Mouse (Mus musculus): ENCODE measurements around the gene Ipo8. TPM values are rescaled to one million over a fixed set of nuclear protein-coding genes. Genes with fewer than 3 reads are reported as not detected.

Ipo8 gene
- polyA plus RNA-seq, 1 experiment from 2014 or later, result 15.6 TPM

GRCm38 (mm10) chr6:148751400-148751799 lies 79.9 kb downstream of the Ipo8 start:
- Histone ChIP-seq H3K4me1 (no peaks in the 10 kb centered on the region), H3K36me3 (no peaks in the 10 kb centered on the region), H3K4me2 (no peak overlapping the region), H3K9ac (replicated peaks) (no peak overlapping the region), H3K4me3 (replicated peaks) (no peak overlapping the region), H3K9me3 (replicated peaks) (no peaks in the 10 kb centered on the region), H3K27ac (replicated peaks) (no peak overlapping the region), H3K27me3 (replicated peaks) (no peaks in the 10 kb centered on the region)
- WGBS, result 89% methylated on average over 2 of the region's 2 CpGs
- ATAC-seq (ENCODE audit: low FRiP score), result no peak

GRCm38 (mm10) chr6:148750183-148750582 lies 81.1 kb downstream of the Ipo8 start:
- Histone ChIP-seq H3K36me3 (no peaks in the 10 kb centered on the region), H3K9me3 (replicated peaks) (no peaks in the 10 kb centered on the region), H3K9ac (replicated peaks) (no peak overlapping the region), H3K4me3 (replicated peaks) (no peak overlapping the region), H3K4me2 (no peak overlapping the region), H3K27ac (replicated peaks) (no peak overlapping the region), H3K27me3 (replicated peaks) (no peaks in the 10 kb centered on the region), H3K4me1 (no peaks in the 10 kb centered on the region)
- ATAC-seq (ENCODE audit: low FRiP score), result no peak
- WGBS, result 83% methylated on average over 3 of the region's 3 CpGs

GRCm38 (mm10) chr6:148740521-148741226 lies 90.6 kb downstream of the Ipo8 start:
- Histone ChIP-seq H3K9ac (replicated peaks) (no peak overlapping the region), H3K9me3 (replicated peaks) (no peaks in the 10 kb centered on the region), H3K4me2 (no peak overlapping the region), H3K27me3 (replicated peaks) (no peaks in the 10 kb centered on the region), H3K27ac (replicated peaks) (no peak overlapping the region), H3K4me3 (replicated peaks) (no peak overlapping the region), H3K36me3 (no peaks in the 10 kb centered on the region), H3K4me1 (peaks cover 6% of the 10 kb centered on the region; the same call in 1 of the 2 replicates)
- 75% methylated on average over 8 of the region's 8 CpGs for WGBS
- no peak for ATAC-seq (ENCODE audit: low FRiP score)

GRCm38 (mm10) chr6:148736390-148736789 lies 94.9 kb downstream of the Ipo8 start:
- 93% methylated on average over 1 of the region's 1 CpGs for WGBS

GRCm38 (mm10) chr6:148734012-148734411 lies 97.3 kb downstream of the Ipo8 start:
- Histone ChIP-seq H3K9me3 (replicated peaks) (no peaks in the 10 kb centered on the region), H3K4me1 (no peaks in the 10 kb centered on the region), H3K27ac (replicated peaks) (no peak overlapping the region), H3K4me3 (replicated peaks) (no peak overlapping the region), H3K4me2 (no peak overlapping the region), H3K27me3 (replicated peaks) (no peaks in the 10 kb centered on the region), H3K36me3 (no peaks in the 10 kb centered on the region), H3K9ac (replicated peaks) (no peak overlapping the region)
- WGBS, result 95% methylated on average over 20 of the region's 20 CpGs
- no peak for ATAC-seq (ENCODE audit: low FRiP score)

More at GRCm38 (mm10) chr6:148736390-148736789, 94.9 kb downstream of the Ipo8 start:
- H3K27me3 ChIP-seq (replicated peaks), result no peaks in the 10 kb centered on the region
- ATAC-seq (ENCODE audit: low FRiP score), result no peak
- H3K4me2 ChIP-seq, result no peak overlapping the region
- H3K36me3 ChIP-seq, result no peaks in the 10 kb centered on the region
- H3K4me1 ChIP-seq, result peaks cover 6% of the 10 kb centered on the region; the same call in 1 of the 2 replicates
- H3K4me3 ChIP-seq (replicated peaks), result no peak overlapping the region
- H3K27ac ChIP-seq (replicated peaks), result no peak overlapping the region
- no peaks in the 10 kb centered on the region for H3K9me3 ChIP-seq (replicated peaks)
- H3K9ac ChIP-seq (replicated peaks), result no peak overlapping the region

GRCm38 (mm10) chr6:148732920-148733319 lies 98.3 kb downstream of the Ipo8 start:
- ATAC-seq (ENCODE audit: low FRiP score), result no peak
- H3K27me3 ChIP-seq (replicated peaks), result no peaks in the 10 kb centered on the region
- no peak overlapping the region for H3K27ac ChIP-seq (replicated peaks)
- H3K4me2 ChIP-seq, result no peak overlapping the region
- H3K9me3 ChIP-seq (replicated peaks), result no peaks in the 10 kb centered on the region
- WGBS, result 79% methylated on average over 1 of the region's 1 CpGs
- no peak overlapping the region for H3K4me3 ChIP-seq (replicated peaks)
- no peak overlapping the region for H3K9ac ChIP-seq (replicated peaks)
- peaks cover 6% of the 10 kb centered on the region for H3K4me1 ChIP-seq
- H3K36me3 ChIP-seq, result no peaks in the 10 kb centered on the region

- no peaks in the 10 kb centered on the region for H3K36me3 ChIP-seq
- H3K27ac ChIP-seq (replicated peaks), result peak overlapping the region; percentile 45; the same call in 1 of the 2 replicates
- H3K9ac ChIP-seq (replicated peaks), result no peak overlapping the region
- 58% methylated on average over 3 of the region's 3 CpGs for WGBS
- H3K4me2 ChIP-seq, result no peak overlapping the region
- ATAC-seq (ENCODE audit: low FRiP score), result no peak
- H3K4me1 ChIP-seq, result peaks cover 17% of the 10 kb centered on the region
- no peaks in the 10 kb centered on the region for H3K9me3 ChIP-seq (replicated peaks)
- H3K27me3 ChIP-seq (replicated peaks), result no peaks in the 10 kb centered on the region
- no peak overlapping the region for H3K4me3 ChIP-seq (replicated peaks)
Observed at GRCm38 (mm10) chr6:148728571-148728970, 102.7 kb downstream of the Ipo8 start.

- Histone ChIP-seq H3K9ac (replicated peaks) (no peak overlapping the region), H3K4me3 (replicated peaks) (no peak overlapping the region), H3K36me3 (no peaks in the 10 kb centered on the region), H3K9me3 (replicated peaks) (no peaks in the 10 kb centered on the region), H3K4me2 (no peak overlapping the region), H3K27ac (replicated peaks) (peak overlapping the region; percentile 45; the same call in 1 of the 2 replicates), H3K4me1 (peaks cover 17% of the 10 kb centered on the region), H3K27me3 (replicated peaks) (no peaks in the 10 kb centered on the region)
- 37% methylated on average over 6 of the region's 6 CpGs for WGBS
- ATAC-seq (ENCODE audit: low FRiP score), result peak; percentile 84
Observed at GRCm38 (mm10) chr6:148727871-148728524, 103.3 kb downstream of the Ipo8 start.

- 6% methylated on average over 3 of the region's 3 CpGs for WGBS
- ATAC-seq (ENCODE audit: low FRiP score), result peak; percentile 46; the same call in 1 of the 2 replicates
Observed at GRCm38 (mm10) chr6:148724453-148724852, 106.8 kb downstream of the Ipo8 start.

More at GRCm38 (mm10) chr6:148724453-148724852, 106.8 kb downstream of the Ipo8 start:
- Histone ChIP-seq H3K27me3 (replicated peaks) (no peaks in the 10 kb centered on the region), H3K4me2 (no peak overlapping the region), H3K9ac (replicated peaks) (no peak overlapping the region), H3K36me3 (no peaks in the 10 kb centered on the region), H3K4me3 (replicated peaks) (no peak overlapping the region), H3K27ac (replicated peaks) (peak overlapping the region; percentile 23; the same call in 1 of the 2 replicates), H3K4me1 (peaks cover 17% of the 10 kb centered on the region), H3K9me3 (replicated peaks) (no peaks in the 10 kb centered on the region)

Other genes with a start within 250 kb of the Ipo8 start
- gene Caprin2, start 64.8 kb upstream of the Ipo8 start, polyA plus RNA-seq (2015; fragmentation: Nextera tagmentation; extraction: Ambion mirVana), result 10.6 and 12.9 TPM in 2 replicates
- gene Sinhcaf, start 115.0 kb upstream of the Ipo8 start, polyA plus RNA-seq (2015; fragmentation: Nextera tagmentation; extraction: Ambion mirVana), result 26.7 and 43.3 TPM in 2 replicates

Data from neural tube, embryonic 15.5 days (tissue).